Mouse (Mus musculus) mature B cell (primary cell): ENCODE data around the gene Chmp4b.

Experiments used
- in situ Hi-C: fragments of 300-500 bp; cut with MboI; formaldehyde crosslinking; loops from 2 replicates; pipeline ENCODE4 v1.14.3; 2019

Chmp4b gene

GRCm38 (mm10) chr2:154651363-154651762, at the start of gene Chmp4b:
Gene Chmp4b, plus strand, starts transcription at chr2:154651705.
- in situ Hi-C loops, result no loop called here

DNA sequence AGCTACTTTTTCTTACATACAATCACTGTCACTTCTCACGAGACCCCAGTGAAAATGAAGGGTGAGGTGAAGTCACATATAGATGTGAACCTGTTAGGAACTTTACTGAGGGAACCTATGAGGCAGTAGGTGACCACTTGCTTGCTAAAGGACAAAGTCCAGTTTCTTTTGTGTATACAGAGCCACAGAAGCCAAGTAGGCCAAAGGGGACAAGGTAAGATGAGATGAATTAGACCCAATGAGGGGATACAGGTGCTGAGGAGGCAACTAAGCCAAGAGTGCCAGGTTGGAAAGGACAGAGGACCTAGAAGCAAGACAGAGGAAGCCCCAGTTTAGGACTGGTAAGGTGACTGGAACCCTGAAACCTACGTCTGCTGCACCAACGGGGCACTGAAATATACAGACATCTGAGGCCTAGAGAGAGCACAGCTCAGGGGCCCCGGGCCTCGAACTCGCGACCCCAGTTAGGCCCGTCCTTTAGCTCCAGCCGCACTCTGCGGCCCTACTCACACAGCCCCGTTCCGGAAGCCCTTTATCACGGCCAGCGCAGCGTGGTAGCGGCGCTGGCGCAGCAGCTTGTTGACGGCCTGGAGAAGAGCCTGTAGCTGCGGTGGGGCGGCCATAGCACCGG, 48.4 kb upstream of the Chmp4b start:
- in situ Hi-C loops, result no loop called here

- in situ Hi-C loops, result no loop called here
These were observed 47.8 kb upstream of the Chmp4b start, which contains the start of gene Pxmp4 for GRCm38 (mm10) chr2:154603638-154604153. Gene Pxmp4, minus strand, starts transcription at chr2:154603708.

GRCm38 (mm10) chr2:154604156-154604555, 47.3 kb upstream of the Chmp4b start:
- in situ Hi-C loops, result no loop called here

GRCm38 (mm10) chr2:154606965-154607364, 44.5 kb upstream of the Chmp4b start:
- in situ Hi-C loops, result no loop called here

GRCm38 (mm10) chr2:154609050-154609767, 42.3 kb upstream of the Chmp4b start:
- in situ Hi-C loops, result no loop called here

GRCm38 (mm10) chr2:154613118-154614115, 38.1 kb upstream of the Chmp4b start, which contains the start of the genes Zfp341 and 4930519P11Rik:
Gene Zfp341, plus strand, starts transcription at chr2:154613297.
Gene 4930519P11Rik, minus strand, starts transcription at chr2:154613437.
- in situ Hi-C loops, result no loop called here

- in situ Hi-C loops, result no loop called here
These were observed 36.5 kb upstream of the Chmp4b start for GRCm38 (mm10) chr2:154614841-154615576.

- in situ Hi-C loops, result no loop called here
These were observed 35.8 kb upstream of the Chmp4b start for GRCm38 (mm10) chr2:154615674-154616073.

DNA sequence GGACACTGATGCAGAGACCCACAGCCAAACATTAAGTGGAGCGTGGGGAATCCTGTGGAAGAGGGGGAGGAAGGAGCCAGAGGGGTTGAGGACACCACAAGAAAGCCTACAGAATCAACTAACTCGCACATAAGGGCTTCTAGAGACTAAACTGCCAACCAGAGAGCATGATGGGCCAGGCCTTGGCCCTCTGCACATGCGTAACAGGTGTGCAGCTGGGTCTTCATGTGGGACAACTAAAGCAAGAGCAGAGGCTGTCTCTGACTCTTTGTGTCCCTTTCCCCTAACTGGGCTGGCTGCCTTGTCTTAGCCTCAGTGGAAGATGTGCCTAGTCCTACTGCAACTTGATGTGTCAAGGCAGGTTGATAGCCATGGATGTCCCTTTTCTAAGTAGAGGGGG, 34.4 kb upstream of the Chmp4b start:
- in situ Hi-C loops, result no loop called here

DNA sequence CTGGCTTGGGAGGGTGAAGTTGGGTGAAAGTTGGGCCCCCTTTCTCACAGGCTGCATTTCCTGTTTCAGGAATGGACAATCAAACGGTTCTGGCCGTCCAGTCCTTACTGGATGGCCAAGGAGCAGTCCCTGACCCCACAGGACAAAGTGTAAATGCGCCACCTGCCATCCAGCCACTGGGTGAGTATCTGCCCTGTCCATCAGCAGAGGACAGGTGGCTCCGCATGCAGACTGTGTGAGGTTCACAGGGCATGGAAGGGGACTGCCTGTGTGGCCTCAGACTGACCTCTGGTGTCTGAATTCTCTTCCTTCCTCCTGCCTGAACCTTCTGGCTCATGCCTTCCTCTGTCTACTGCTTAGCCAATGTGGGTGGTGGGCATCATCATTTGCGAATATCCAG, 29.8 kb upstream of the Chmp4b start:
- in situ Hi-C loops, result no loop called here

- in situ Hi-C loops, result no loop called here
These were observed 27.4 kb upstream of the Chmp4b start for GRCm38 (mm10) chr2:154624137-154624536.

GRCm38 (mm10) chr2:154630531-154630930, 21.0 kb upstream of the Chmp4b start:
- in situ Hi-C loops, result no loop called here

DNA sequence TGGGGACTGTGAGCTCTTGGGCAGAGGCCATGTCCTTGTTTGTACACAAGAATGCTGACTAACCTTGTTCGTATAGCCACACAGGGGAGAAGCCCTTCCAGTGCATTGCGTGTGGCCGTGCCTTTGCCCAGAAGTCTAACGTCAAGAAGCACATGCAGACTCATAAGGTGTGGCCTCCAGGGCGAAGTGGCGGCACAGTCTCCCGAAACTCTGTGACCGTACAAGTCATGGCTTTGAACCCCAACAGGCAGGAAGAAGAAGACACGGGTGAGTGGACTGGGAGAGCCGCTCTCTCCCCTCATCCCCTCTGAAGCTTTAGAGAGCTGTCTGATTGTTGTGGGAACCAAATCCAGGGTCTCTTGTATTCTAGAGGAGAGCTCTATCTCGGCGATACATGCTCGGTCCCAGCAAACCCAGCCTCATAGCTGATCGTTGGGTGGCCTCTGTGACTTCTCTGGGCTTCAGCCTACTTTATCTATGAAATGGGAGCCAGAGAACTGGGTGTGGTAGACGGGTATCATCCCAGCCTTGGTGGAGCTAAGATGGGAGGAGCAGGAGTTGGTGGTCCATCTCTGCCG, 19.2 kb upstream of the Chmp4b start:
- in situ Hi-C loops, result no loop called here

GRCm38 (mm10) chr2:154633039-154633742, 18.3 kb upstream of the Chmp4b start:
- in situ Hi-C loops, result no loop called here

DNA sequence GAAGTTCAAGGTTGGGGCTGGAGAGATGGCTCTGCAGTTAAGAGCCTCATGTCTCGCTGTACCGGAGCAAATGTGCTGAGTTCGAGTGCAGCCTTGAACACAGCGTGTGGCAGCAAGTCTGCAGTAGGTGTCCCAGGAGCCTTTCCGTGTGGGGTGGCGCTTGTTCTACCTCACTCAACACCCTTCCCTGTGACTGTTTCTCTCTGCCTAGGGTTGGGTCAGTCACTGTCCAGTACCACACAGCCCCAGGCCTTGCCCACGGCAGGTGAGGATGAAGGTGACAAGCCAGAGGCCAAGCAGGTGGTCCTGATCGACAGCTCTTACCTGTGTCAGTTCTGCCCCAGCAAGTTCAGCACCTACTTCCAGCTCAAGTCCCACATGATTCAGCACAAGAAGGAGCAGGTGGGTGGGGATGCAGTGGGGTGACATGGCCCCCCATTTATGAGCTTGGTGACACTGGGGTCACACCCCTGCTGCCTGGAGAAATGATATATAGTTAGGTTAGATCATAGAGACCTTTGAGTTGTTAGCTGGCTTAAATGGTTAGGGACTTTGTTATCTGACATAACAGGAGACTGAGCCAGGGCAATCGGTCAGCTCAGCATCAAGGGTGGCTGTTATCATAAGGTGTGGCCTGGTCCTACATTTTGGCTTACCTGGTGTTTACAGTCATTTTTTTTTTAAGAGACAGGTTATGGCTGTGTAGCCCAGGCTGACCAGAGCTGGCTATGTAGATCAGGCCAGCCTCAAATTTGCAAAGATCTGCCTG, 17.4 kb upstream of the Chmp4b start:
- in situ Hi-C loops, result no loop called here

- in situ Hi-C loops, result no loop called here
These were observed 15.7 kb upstream of the Chmp4b start for GRCm38 (mm10) chr2:154635826-154636225.

GRCm38 (mm10) chr2:154638521-154638920, 13.0 kb upstream of the Chmp4b start:
- in situ Hi-C loops, result no loop called here

- in situ Hi-C loops, result no loop called here
These were observed 12.4 kb upstream of the Chmp4b start for GRCm38 (mm10) chr2:154639115-154639514.
